Mouse (Mus musculus) kidney, postnatal 10 days (tissue): Measurements from ENCODE around the gene Foxp1.
A peak's percentile ranks its signal among the peaks of the same experiment; 100 is the strongest.

ENCODE experiments used
- DNase-seq: peaks from one replicate; pipeline ENCODE4 v3.0.0; 2021; ENCODE audit warnings: mixed read lengths

The Foxp1 gene

DNA sequence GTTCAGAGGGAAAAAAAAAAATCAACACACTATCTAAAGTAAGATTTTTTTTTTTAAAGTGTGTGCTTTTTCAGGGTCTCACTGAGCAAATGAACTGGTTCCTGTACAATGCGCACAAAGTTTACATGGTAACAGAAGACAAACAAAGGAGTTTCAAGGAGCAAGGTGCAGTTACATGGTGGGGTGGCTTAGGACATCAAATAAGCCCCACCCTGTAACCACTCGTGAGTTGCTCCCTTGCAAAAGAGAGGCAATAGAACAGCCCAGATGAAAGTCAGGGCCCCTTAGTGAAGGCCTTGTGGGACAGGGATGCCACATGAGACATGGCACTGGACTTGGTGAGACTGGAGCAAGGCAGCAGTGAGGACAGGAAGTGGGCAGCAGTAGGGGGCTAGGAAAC, 353.8 kb downstream of the Foxp1 start:
- DNase-seq: no peak

DNA sequence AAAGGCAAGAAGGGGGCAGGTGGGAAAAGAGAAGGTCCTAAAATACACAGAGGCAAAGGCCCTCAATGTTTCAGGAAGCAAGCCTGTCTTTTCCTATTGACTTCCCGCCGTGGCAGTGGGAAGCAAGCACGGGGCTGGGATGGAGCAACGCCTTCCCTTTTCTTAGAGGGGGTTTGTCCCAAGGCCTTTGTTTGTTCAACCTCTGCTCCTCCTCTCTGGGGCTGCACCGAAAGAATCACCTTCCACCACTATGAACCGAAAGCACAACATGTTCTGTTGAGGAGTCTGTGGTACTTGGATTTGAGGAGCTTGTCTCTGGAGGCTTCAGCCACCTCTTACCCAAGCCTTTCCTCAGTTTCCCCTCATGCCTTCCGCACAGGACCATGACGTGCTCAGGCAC, 355.5 kb downstream of the Foxp1 start:
- DNase-seq: no peak

DNA sequence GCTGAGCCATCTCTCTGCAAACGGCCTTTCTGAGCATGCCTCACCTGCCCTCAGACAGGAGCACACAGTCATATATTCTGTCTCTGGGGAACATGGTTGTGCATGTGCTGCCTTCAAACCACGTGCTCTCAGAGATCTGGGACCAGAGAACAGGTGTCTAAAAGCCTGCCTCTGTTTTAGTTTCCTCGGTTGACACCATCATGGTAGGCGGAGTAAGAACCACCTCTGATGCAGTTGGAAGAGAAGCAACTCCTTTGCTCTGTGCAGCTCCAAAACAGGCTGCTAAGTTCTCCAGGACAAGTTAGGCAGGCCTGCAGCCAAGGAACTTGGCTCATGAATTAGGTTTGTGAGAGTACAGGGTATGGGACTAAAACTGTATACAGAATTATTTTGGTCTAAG, 356.4 kb downstream of the Foxp1 start:
- DNase-seq: no peak

DNA sequence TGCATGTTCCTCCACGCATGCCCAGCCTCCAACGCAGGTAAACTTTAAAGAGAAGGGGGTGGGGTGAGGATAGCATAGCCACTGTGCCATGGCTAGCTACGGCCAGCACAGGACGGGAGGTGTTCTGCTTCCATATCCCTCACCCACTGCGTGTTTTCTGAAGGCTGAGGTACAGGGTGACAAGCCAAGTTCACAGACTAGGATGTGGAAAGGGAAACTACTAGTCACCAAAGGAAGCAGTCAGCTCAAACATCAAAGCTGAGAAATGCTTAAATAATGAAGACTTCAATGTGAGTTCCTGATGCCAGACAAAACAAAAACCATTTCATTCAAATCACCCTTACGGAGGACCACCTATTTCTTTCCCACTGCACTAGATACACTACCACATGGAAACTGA, 357.8 kb downstream of the Foxp1 start:
- DNase-seq: no peak

DNA sequence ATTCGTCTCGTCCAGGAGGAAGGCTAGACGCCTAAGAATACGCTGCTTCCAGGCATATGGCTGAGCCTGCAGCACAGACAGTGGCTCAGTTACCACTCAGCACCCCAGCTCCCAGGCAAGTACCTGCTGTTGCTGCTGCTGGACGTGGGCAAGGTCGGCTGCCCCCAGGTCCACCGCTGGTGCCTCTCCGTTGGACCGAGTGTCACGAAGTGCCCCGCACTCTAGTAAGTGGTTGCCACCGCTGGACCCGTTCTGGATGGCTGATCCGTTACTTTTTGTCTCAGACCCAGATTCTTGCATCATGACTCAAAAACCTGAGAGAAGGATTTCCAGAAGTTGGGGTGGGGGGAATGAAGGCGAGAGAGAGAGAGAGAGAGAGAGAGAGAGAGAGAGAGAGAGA, 359.8 kb downstream of the Foxp1 start:
- peak; percentile 14 for DNase-seq

DNA sequence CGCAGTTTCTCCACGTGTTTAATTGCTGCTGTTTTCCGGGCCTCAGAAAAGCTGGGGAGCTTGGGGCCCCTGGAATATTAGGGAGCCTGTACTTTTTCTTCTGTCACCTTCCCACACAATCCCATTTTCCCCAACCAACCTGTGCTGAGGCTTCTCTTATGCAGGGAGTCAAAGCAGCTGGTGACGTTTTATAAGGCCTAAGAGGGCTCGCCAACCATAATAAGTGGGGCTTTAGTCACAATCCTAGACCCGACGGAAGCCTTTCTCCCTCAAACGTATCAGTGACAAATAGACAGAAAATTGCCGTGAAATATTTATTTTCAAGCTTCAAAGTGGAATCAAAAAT, 362.2 kb downstream of the Foxp1 start:
- no peak for DNase-seq

DNA sequence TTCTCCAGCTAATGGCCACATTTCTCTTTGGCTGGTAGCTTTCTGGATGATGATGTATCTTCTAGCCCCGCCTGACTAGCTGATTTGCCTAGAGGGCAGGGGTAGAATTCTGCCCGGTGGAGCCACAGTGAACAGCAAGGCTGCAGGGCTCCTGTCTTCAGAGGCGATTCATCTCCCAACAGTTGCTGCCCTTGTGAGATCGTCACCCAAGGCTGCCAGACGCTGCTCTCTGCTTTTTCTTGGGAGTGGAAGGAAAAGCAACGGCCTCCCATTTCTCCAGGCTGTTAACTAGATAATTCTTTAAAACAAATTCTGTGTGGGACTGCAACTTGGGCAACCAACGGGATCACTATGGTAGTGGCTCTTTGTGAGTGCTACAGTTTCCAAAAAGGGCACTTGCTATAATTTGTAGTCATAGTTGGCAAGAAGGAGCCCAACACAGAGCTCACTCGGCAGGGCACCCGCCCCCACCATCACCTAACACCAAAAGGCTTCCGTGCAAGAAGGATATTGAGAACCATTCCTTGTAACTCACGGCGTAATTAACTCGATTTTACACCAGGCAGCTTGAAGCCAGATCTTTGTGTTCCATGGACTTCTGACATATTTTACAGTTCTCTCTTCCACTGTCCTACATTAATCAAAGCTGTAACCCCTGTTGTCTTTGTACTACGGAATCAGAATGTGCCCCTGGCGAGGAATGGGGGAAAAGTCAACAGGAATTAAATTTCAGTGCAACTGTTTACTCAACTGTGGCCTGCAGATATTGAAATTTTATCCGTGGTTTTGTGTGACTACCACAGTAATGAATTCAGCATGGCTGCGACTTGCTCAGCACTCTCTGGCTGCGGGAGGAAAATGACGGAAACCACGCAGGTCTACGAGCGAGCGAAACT, 362.8 kb downstream of the Foxp1 start:
- DNase-seq: no peak

DNA sequence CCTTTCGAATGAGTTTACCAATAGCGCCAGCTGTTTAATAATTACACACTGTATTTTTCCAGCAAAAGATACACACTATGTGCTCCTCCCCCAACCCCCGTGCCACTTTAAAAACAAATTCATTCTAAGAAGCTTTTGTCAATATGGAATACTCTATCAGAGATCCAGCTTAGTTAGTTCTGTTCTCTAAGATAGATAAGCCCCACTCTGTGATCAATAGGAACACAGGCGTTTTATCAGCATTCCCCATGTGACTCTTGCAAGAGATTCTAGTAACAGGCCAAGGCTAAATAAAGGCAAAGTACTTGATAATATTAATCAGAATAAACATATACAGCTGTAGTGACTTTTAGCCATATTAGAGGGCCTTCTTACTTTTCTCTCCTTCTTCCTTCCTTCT, 368.8 kb downstream of the Foxp1 start:
- DNase-seq: no peak

DNA sequence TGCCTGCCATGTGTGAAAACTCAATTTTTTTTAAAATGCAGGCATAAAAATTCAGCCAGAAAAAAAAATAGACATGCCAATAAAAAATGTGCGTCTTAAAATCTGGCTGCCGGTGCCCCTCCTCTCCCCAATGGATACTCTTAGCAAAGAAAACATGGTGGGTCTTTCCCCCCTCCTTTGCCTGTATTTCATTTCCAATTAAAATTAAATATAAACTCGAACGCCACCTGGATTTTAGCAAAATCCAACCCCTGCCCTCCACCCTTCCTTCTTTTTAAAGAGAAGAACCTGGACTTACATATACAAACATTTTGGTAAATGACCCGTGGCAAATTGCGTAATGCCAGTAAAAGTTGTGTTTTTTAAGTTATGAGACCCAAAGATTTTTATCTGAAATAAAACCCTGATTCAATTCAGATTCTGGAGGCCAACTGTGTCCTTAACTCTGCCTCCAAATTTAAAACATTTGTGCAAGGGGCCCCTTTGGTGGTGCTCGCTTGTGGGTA, 376.1 kb downstream of the Foxp1 start:
- no peak for DNase-seq

DNA sequence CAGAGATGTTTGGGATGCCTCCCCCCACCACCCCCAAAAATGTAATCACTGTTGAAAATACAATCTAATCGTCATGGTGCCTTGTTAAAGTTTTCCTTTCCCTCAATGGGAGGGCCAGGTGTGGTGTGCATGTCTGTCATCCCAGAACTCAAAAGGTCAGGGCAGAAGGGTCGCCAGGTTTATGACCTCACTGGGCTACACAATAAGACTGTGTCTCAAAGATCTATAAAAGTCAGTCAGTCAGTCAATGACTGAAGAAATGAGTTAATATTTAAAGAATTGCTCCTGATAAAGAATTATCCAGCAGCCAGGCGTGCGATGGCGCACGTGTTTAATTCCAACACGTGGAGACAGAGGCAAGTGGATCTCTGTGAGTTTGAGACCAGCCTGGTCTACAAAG, 377.5 kb downstream of the Foxp1 start:
- DNase-seq: no peak

DNA sequence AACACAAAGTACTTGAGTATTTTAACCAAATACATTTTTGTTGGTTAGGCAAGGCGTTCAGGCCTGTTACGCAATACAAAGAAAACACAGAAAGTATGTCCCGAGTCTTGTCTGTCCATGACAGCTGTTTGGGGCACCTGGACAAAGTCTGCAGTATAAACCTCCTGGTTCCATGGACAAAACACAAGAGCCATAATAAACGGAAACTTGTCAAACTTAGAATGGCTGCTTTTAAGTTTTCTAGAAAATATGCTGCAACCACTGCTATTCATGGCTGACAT, 378.8 kb downstream of the Foxp1 start:
- no peak for DNase-seq

DNA sequence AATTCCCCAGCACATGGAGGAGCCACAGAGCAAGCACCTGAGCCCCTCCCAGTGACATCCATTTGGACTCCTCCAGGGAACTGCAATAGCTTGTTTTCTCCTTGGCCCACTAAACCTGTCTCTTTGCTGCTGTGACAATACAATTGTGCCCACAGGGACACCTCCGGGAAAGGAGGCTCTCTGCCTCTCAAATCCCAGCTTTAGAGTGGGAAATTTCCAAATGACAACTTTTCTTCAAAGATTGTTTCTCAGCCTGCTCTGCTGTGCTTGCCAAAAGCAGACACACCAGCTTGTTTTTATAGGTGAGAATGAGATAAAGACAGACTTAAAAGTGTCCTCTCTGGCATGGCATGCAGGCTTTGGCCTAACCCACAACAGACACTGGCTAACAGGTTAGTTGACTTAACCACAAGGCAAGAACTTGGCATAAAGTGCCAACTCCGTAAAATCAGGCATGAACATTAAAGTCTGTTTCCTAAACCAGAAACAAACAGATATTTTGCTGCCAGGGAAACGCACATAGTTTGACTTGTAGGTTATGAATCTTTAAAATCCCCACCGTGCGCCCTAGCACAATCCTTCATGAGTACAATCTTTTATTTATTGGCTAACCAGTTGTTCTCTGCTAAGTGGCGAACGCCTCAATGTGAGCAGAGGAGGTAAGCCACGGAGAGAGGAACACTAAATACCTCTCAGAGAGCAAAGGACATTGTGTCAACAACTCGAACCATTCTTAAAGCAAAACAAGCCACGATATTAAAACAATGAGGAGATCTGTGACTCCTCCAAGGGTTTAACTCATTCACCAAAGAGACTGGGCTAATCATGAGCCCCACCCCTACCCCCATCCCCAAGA, 379.4 kb downstream of the Foxp1 start:
- DNase-seq: no peak

DNA sequence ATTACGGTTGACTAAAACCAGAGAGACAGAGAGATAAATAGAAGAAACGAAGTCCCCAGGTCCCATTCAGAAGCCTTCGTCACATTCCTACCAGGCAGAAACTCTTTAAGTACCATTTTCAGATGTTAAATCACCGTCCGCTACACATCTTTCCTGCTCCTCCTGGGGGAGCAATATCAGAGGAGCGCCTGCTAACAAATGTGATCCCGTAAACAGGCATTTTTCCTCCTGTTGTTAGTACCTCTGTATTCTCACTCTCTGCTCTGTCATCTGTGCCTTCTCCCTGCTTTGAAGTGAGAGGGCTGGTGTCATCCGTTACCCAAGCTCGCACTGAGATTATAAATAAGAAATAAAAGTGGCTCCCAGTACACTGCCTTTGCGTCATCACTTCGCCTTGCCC, 384.5 kb downstream of the Foxp1 start:
- no peak for DNase-seq

DNA sequence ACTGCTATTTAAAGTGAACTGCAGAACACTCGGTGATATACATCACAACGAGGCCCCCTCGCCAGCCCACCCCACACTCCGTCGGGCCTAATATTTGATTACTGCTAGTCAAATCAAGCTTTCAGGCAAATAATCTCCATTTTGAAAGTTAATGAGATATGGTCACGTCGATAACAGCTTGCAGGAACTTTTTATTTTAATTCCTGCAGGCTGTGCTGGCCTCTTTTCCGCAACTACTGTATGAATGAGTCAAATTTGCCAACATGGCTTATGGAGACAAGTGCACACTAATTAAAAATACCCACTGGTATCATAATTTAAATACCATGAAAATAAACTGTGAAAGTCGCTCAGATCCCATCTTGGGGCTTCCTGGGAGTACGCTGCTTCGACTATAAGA, 385.4 kb downstream of the Foxp1 start:
- DNase-seq: no peak

DNA sequence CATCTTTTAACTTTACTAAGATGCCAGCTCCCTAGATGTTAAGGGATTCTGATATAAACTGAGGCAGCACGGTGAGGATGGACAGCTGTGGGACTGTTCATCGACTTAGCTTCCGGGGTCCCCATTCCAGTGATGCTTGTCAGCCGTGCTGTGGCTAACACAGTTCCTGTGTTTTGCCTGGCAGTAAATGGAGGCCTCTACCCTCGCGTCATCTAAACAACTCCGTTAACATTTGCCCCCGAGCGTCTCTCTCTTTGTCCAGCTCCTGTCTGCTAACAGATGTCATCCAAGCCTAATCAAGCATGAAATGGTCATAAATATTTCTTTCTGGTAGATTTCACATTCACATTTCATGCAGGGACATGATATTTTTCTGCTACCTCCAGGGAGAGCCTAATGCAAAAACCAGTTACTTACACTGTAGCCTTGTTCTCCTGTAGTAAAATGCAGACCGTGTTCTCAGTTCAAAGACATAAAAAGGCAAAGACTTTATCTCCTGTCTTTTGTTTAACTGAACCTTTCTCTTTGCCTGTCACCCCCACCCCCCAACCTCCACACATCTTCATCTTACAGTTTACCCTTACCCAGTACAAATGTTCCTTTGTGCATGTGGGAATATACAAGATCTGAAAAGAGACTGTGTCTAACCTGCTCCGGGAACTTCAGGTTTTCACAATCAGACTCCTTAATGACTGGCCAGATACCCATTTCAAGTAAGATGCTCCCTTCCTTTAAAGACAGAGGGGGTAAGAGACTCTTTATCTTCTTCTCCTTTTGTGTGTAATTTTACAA, 386.4 kb downstream of the Foxp1 start:
- DNase-seq: no peak

DNA sequence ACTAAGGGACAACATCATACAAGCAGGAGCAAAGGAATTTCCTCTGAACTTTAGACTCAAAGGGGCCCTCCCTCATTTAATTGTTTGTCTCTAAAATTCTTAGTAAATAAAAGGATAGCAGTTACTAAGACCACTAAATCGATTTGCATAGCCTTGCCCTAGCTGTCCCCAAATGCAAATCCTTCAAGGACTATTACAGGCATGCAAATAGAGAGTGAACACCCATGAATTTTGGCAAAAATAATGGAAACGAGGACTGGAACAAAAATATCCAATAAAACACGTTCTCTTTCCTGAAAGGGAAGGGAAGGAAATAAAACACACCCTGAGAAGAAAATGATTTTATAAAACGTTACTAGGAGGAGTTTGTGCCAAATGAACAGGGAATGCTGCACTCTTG, 390.7 kb downstream of the Foxp1 start:
- no peak for DNase-seq

DNA sequence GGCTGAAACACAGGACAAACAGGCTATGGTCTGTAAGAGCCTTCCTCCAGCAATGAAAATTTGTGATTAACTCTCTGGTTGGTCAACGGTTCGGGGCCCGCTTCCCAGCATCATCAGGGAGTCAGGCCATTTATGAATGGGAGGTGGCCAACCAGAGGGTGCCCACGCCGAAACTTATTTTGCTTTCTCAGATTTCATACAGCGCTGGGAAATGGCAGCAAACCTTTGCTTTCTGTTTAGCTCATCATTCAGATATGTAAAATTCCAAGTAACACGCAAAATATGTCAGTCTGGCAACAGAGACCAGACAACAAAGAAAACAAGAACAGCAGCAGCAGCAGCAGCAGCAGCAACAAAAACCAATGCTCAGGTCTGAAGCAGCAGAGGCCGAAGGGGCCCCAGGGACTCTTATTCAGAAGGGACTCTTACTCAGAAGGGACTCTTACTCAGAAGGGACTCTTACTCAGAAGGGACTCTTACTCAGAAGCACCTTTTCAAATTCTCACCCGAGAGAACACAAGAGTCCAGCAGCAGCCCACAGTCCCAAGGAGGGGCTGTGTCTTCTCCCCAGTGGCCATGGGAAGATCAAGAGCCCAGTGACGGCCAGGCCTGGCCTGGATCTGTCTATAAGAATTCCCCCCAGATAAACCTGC, 391.6 kb downstream of the Foxp1 start:
- DNase-seq: no peak

DNA sequence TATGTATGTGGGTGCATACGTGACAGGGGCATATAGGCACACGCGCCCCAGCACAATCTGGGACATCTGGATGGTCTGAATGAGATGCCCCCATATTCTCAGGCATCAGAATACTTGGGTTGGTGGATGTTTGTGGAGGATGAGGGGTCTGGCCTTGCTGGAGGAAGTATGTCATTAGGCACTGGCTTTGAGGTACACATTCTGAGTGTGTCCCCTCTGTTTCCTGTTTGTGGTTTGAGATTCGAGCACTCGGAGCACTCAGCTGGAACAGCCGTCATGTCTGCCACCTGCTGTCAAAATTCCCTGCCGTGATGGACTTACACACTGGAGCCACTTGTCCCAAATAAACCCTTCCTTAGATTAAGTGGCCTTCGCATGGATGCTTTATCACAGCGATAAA, 395.8 kb downstream of the Foxp1 start:
- no peak for DNase-seq

DNA sequence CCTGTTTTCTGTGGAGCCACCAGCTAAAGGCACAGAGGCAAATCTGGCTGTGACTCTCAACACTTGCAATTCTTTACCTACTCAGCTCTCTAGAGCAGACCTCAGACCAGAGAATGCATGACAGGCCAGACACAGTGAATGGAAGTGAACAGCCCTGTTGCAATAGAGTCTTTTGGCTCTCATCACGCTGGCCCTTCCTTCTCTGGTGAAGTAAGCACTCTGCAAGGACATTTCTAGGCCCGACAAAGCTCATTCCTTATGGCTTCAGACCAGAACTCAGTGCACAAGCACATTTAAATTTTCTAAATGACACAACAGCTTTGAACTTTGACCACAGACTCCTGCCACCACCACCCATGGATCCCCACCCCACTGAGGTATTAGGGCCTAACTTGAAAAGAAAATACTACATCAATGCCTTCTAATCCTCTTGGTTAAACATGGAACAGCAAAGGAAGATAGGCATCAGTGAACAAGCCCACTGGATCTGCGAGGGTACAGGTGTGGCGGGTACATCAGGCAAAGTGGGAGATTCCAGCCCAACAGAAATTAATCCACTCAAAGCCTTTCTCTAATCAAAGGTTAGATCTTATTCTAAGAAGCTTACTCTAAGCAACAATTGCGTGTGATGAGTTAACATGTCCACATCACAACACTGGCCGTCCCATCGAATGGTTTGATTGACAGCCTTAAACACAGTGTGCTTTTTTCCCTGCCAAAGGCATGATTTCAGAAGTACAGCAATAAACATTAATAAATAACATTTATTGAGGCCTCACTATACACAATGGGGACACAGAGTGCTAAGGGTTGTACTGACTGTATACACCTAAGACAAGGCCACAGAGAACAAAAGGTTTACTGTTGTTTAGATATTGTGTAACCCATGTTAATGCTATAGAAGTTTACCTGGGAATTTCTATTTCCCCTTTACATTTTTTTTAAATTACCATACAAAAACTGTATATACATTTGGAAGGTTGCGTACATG, 401.4 kb downstream of the Foxp1 start:
- DNase-seq: no peak

DNA sequence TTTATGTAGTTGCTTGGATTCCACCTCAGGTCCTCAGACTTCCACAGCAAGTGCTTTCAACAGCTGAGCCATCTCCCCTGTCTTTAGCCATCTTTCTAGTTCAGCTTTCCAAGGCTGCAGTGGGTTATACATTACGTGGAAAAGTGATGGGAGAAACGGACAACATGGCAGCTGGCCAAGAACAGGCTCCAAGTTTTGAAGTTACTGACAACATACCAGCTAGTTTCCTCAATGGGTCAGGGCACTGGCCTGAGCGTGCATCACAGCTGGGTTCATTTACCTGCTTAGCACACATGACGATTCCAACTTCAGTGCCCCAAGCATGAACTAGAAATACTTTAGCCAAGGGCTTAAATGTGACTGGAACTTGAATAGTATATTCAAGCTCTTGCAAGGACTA, 404.0 kb downstream of the Foxp1 start:
- peak; percentile 47 for DNase-seq

DNA sequence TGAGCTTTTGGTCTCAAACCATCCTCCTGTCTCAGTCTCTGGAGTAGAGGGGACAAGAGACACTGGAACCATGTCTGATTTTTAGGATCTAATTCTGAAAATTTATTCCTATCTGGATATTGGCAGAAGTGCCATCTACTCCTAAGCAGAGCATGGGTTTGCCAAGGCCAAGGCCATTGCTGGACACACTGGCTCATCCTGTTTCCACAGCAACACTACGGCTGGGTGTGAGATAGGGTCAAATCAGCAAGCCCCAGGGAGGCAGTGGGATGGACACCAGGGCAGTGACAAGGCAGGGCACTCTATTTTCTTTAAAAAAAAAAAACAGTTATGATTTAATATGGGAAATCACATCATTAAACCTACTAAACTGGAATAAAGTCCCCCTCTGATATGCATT, 405.1 kb downstream of the Foxp1 start:
- DNase-seq: no peak

DNA sequence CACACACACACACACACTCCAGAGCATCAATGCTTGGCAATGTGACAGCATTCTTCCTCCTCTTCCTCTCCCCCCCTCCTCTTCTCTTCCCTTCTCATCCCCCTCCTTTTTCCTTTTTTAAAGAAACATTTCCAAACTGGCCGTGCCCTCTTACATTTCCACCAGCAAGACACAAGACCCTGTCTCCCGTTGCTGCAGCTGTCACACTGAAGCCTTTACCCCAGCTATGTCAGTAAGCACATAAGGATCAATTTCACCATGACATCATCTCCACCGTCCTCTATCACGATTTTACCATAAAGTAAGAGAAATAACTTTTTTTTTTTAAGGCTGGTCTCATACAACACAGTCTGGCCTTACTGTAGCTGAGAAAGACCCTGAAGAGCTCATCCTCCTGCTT, 410.7 kb downstream of the Foxp1 start:
- DNase-seq: no peak
